Mouse (Mus musculus): ENCODE data around the gene Adra1b. TPM values are rescaled to one million over a fixed set of nuclear protein-coding genes. Genes with fewer than 3 reads are reported as not detected.

The Adra1b gene
- polyA plus RNA-seq, 1 experiment from 2014 or later, result 3.1 TPM

DNA sequence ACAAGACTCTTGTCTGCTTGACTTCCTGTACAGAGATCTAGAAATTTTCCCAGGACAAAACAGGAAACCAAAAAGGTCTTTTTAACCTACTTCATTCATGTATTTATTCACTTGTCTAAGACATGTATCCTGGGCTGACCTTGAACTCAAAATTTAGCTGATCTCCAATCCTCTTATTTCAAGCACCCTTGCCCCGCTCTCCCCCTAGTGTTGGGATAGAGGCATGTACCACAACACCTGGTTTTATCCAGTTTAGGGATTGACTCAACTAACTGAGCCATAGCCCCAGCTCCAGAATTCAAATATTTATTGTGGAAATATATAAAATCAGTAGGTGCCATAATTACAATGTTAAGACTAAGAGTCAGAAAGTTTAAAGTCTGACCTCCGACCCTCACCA lies 149.5 kb downstream of the Adra1b start:
- H3K4me1 ChIP-seq (ENCODE audit: control insufficient read depth, insufficient read depth, low read length), result peaks cover 6% of the 10 kb centered on the region; the same call in 1 of the 2 replicates
- H3K9me3 ChIP-seq (ENCODE audit: control insufficient read depth, low read length), result no peaks in the 10 kb centered on the region
- H3K27me3 ChIP-seq (ENCODE audit: control insufficient read depth, insufficient read depth, low read length), result no peaks in the 10 kb centered on the region
- no peak overlapping the region for H3K27ac ChIP-seq (replicated peaks; ENCODE audit: low read depth, low read length)
- DNase-seq (no peak), ATAC-seq (ENCODE audit: low FRiP score, low TSS enrichment) (no peak)
- no peak overlapping the region for H3K4me2 ChIP-seq (ENCODE audit: low read length)
- H3K36me3 ChIP-seq (ENCODE audit: control insufficient read depth, insufficient read depth, low read length), result no peaks in the 10 kb centered on the region
- H3K4me3 ChIP-seq (replicated peaks; ENCODE audit: low read depth, low read length), result no peak overlapping the region
- no peak overlapping the region for H3K9ac ChIP-seq (replicated peaks; ENCODE audit: low read length)
- 68% methylated on average over 2 of the region's 2 CpGs for WGBS

DNA sequence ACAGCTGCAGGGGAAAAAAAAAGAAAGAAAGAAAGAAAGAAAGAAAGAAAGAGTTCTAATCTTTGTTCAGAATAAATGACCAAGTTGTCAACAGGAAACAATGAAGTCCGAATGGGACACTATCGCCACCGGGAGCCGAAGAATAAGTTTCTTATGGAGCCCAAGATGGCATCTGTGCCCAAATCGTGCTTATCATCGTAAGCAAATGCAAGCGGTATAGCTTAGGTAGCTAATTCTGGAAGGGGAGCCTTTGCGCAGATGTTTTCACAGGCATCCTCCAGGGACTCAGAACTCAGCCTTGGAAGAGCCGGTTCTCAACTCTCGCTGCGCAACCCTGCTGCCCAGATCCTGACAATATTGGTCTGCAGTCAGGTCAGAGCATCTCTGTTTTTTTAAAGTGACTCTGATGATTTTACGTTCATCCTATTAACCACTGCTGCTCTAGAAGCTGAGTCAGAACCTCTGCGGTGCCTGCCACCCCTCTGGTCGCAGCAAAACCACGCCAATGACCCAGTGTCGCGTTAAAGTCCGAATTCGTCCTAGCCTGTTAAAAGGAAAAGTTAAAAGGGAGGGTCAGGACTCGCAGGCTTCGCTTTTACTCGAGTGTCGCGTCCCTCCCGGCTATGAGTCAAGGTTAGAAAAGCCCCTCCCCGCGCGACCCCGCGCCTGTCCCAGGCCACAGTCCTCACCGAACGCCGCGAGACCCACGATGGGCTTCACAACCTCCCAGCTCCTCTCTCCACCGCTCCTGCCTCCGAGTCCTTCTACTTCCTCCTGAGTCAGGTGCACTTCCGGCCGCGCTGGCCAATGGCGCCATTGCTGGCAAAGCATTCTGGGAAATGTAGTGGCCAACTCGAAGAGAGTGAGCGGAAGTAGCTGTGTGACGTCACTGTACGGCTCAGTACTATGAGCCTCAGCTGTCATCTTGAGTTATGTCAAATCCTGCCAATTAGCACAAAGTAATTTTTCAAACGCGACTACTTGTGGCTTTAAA lies 153.5 kb downstream of the Adra1b start, which contains the start of gene Ttc1:
Gene Ttc1 (minus strand): TSS at position 776 of the 994 bp plus-strand sequence.
- Histone ChIP-seq H3K9ac (replicated peaks; ENCODE audit: low read length) (peak within 1 kb of the TSS; percentile 68), H3K9me3 (ENCODE audit: control insufficient read depth, low read length) (no peaks in the 10 kb centered on the region), H3K27ac (replicated peaks; ENCODE audit: low read depth, low read length) (peak within 1 kb of the TSS; percentile 56), H3K4me2 (ENCODE audit: low read length) (peak within 1 kb of the TSS; percentile 70), H3K27me3 (ENCODE audit: control insufficient read depth, insufficient read depth, low read length) (no peaks in the 10 kb centered on the region), H3K4me1 (ENCODE audit: control insufficient read depth, insufficient read depth, low read length) (peaks cover 6% of the 10 kb centered on the region; the same call in 1 of the 2 replicates), H3K36me3 (ENCODE audit: control insufficient read depth, insufficient read depth, low read length) (peaks cover 26% of the 10 kb centered on the region), H3K4me3 (replicated peaks; ENCODE audit: low read depth, low read length) (peak within 1 kb of the TSS; percentile 65)
- DNase-seq (peak; percentile 99), ATAC-seq (ENCODE audit: low FRiP score, low TSS enrichment) (peak; percentile 100)
- WGBS, result 3% methylated on average over 47 of the region's 47 CpGs

DNA sequence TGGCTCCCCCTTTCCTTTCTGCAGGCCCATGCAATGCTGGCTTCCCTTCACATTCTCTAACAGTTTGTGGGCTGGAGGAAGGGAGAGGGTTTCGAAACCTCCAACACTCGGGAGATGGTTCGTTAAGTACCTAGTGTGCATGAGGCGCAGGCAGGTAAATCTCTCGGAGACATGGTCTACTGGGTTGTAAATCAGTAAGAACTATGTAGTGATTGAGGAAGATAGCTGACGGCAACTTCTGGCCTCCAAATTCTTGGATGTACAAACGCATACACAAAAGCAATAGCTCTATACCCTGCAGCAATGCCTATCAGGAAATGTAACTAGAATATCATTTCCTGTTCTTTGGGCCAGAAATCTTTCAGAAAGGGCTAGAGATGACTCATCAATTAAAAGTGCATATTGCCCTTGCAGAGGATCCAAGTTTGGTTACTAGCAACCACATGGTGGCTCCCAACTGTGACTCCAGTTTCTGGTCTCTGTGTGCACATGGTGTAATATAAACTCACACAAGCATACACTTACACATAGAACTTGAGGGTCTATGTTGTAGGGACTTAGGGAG lies 172.2 kb downstream of the Adra1b start:
- no peaks in the 10 kb centered on the region for H3K27me3 ChIP-seq (ENCODE audit: control insufficient read depth, insufficient read depth, low read length)
- ATAC-seq (ENCODE audit: low FRiP score, low TSS enrichment) (no peak), DNase-seq (no peak)
- H3K27ac ChIP-seq (replicated peaks; ENCODE audit: low read depth, low read length), result no peak overlapping the region
- H3K4me1 ChIP-seq (ENCODE audit: control insufficient read depth, insufficient read depth, low read length), result no peaks in the 10 kb centered on the region
- no peak overlapping the region for H3K4me3 ChIP-seq (replicated peaks; ENCODE audit: low read depth, low read length)
- H3K9me3 ChIP-seq (ENCODE audit: control insufficient read depth, low read length), result no peaks in the 10 kb centered on the region
- no peak overlapping the region for H3K9ac ChIP-seq (replicated peaks; ENCODE audit: low read length)
- H3K4me2 ChIP-seq (ENCODE audit: low read length), result no peak overlapping the region
- peaks cover 67% of the 10 kb centered on the region for H3K36me3 ChIP-seq (ENCODE audit: control insufficient read depth, insufficient read depth, low read length)
- WGBS, result 93% methylated on average over 7 of the region's 7 CpGs

DNA sequence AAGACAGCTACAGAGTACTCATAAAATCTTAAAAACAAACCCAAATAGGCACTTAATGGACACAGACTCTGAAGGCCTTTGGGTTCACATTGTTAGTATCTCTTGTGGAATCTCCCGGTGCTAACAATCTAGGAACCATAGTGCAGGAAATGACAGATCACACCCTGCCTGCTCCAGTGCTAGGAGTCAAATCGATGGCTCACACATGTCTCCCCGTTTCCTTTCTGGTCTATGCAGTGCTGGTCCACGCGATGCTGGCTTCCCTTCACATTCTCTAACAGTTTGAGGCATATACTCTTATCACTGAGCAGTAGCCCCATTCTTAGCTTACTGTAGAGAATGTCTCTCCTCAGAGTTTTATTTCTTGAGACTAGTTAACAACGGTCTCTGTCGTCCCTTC lies 173.2 kb downstream of the Adra1b start:
- Histone ChIP-seq H3K27ac (replicated peaks; ENCODE audit: low read depth, low read length) (no peak overlapping the region), H3K9ac (replicated peaks; ENCODE audit: low read length) (no peak overlapping the region), H3K36me3 (ENCODE audit: control insufficient read depth, insufficient read depth, low read length) (peaks cover 63% of the 10 kb centered on the region), H3K4me3 (replicated peaks; ENCODE audit: low read depth, low read length) (no peak overlapping the region), H3K9me3 (ENCODE audit: control insufficient read depth, low read length) (no peaks in the 10 kb centered on the region), H3K4me1 (ENCODE audit: control insufficient read depth, insufficient read depth, low read length) (no peaks in the 10 kb centered on the region), H3K4me2 (ENCODE audit: low read length) (no peak overlapping the region), H3K27me3 (ENCODE audit: control insufficient read depth, insufficient read depth, low read length) (no peaks in the 10 kb centered on the region)
- no peak for DNase-seq
- 92% methylated on average over 7 of the region's 7 CpGs for WGBS
- no peak for ATAC-seq (ENCODE audit: low FRiP score, low TSS enrichment)

Other genes starting within 250 kb of the Adra1b start
- gene Pwwp2a, start 219.2 kb downstream of the Adra1b start, polyA plus RNA-seq (2014; fragmentation: Nextera tagmentation; extraction: Ambion mirVana), result 43.0 and 47.1 TPM in 2 replicates
- gene Ttc1, start 153.2 kb downstream of the Adra1b start, polyA plus RNA-seq (2014; fragmentation: Nextera tagmentation; extraction: Ambion mirVana), result 74.0 and 79.3 TPM in 2 replicates

Data from midbrain, embryonic 14.5 days (tissue).